Mouse (Mus musculus) splenic B cell, adult 2 months (primary cell): ENCODE measurements at regions not wholly inside any gene's neighbourhood (a gene's known extent, or its start where the extent isn't known, plus 50 kb on each side); places are given as distances from the start of the nearest gene placed in this dataset.

ENCODE experiments used
- DNase-seq: peaks from one replicate; pipeline ENCODE4 v3.0.0-alpha.2; 2011; ENCODE audit warnings: low read depth, low spot score
- H3K27me3 ChIP-seq: 2 replicates; pipeline ENCODE4 v1.6.1; 2012; ENCODE audit warnings: mild to moderate bottlenecking, low read length, moderate library complexity, mixed read lengths; ENCODE audit not compliant: control insufficient read depth, poor library complexity, insufficient read depth, severe bottlenecking
- H3K36me3 ChIP-seq: 2 replicates; pipeline ENCODE4 v1.6.1; 2012; ENCODE audit warnings: mild to moderate bottlenecking, low read length, moderate library complexity, mixed read lengths; ENCODE audit not compliant: control insufficient read depth, poor library complexity, insufficient read depth, severe bottlenecking

- no peaks in the 10 kb centered on the region for H3K27me3 ChIP-seq
Measured at GRCm38 (mm10) chr12:12528478-12528981, 266.6 kb downstream of the Fam49a start.

DNA sequence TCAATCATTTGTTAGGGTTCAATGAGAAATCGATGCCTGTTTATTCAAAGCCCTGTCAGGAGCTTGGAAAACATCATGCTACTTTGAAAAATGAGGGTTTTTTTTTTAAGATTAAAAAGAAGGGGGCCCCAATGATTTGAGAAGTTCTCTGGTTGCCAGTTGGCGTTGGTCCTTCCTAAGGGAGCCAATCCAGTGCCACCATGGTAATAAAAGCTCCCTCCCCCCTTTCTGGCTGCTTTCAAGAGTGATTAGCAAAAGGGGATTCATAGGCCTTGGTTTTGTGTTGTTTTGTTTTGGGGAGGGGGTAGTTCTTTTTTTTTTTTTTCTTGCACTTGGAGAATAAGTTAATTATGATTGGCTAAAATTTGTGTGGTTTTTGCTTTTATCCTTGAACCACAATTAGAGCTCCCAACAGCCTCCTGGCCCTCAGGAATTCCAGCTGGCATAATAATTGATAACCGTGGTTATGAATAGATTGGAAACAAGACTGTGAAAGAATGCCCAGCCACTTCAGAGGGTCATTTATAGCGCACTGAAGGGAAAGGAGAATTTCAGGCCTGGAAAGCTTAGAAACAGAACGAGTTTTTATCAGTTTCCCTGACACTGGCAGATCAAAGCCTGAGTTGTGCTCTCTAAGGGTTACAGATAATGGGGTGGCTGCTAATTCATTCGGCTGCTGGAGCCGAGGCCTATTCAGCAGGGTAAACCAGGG lies 266.0 kb downstream of the Fam49a start:
- Histone ChIP-seq H3K27me3 (no peaks in the 10 kb centered on the region), H3K36me3 (no peaks in the 10 kb centered on the region)
- no peak for DNase-seq

More at GRCm38 (mm10) chr12:12528478-12528981, 266.6 kb downstream of the Fam49a start:
- no peak for DNase-seq
- no peaks in the 10 kb centered on the region for H3K36me3 ChIP-seq

DNA sequence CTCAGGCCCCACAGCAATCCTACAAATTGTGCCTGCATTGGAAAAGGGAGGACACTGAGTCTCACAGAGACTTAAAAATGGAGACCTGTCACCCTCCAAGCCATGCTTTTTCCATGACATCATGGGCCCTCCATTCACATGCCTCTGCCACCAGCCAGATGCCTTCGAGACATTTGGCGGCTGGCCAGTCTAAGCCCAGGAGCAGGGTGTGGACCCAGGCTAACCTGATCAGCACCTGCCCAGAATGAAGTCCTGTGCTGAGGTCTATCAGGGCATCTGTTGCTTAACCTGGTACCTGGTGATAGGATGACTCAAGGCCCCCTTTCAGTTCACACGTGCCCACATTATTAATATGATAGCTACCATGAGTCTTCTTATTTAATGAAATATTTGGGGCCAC lies 265.4 kb downstream of the Fam49a start:
- DNase-seq, result no peak
- Histone ChIP-seq H3K27me3 (no peaks in the 10 kb centered on the region), H3K36me3 (no peaks in the 10 kb centered on the region)

DNA sequence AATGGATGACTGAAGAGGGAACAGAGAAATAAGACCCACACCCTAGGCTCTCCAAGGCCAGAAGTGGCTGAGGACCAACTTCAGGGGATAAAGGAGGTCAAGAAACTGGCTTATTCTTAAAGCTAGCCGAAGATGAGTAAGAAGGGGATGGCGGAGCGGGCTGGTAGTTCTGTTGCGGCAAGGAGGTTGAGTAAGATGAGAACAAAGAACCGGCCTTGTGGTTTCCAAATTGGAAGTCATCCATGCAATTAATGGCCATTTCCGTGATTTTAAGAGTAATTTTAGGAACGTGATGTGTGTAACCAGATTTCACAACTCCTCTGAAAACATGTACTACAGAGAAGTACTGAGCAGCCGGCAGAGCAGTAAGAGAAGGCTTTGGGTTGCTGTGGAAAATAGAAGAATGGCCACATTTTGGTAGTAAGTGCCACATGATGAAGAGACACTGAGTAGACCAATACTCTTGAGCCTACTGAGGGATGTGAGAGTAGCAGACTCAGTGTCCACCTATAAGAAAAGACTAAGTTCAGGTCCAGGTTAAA lies 258.4 kb downstream of the Fam49a start:
- Histone ChIP-seq H3K27me3 (no peaks in the 10 kb centered on the region), H3K36me3 (no peaks in the 10 kb centered on the region)
- no peak for DNase-seq

- H3K36me3 ChIP-seq, result no peaks in the 10 kb centered on the region
- no peaks in the 10 kb centered on the region for H3K27me3 ChIP-seq
- DNase-seq, result no peak
Measured at GRCm38 (mm10) chr12:12518490-12519070, 256.6 kb downstream of the Fam49a start.

DNA sequence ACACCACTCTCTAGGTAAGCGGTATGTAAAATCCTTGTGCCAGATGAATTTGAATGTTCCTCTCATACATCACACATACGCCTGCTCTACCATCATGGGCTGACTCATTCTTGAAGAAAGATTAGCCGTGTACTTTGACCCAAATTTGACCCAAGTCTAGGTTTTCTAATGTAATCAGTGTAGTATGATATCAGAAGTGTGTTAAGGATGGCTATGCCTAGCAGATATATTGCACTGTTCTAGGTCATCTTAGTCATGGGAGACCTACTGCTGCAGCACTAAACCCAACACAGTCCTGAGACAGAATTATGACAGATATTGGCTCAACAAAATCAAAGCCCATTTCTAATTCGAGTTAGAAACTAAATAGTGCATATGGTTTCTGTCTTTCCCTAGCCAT lies 255.1 kb downstream of the Fam49a start:
- no peak for DNase-seq
- Histone ChIP-seq H3K27me3 (no peaks in the 10 kb centered on the region), H3K36me3 (no peaks in the 10 kb centered on the region)

DNA sequence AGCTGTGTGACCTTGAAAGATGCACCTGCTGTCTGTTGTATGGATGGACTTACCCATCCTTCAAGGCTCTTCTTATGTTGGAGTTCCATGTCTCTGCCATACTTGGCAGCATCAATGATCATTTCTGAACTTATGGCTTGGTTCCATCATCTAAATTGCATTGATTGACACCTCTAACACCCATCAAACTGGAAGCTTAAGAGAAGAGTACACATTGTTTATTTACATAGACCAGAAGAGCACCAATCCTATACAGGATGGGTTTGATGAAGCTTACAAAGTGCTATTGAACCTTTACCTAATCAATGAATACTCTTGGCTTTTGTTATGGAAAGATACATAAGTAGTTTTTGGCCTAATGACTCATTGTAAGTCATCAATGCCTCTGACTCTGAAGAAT lies 248.8 kb downstream of the Fam49a start:
- no peaks in the 10 kb centered on the region for H3K27me3 ChIP-seq
- H3K36me3 ChIP-seq, result no peaks in the 10 kb centered on the region
- no peak for DNase-seq

DNA sequence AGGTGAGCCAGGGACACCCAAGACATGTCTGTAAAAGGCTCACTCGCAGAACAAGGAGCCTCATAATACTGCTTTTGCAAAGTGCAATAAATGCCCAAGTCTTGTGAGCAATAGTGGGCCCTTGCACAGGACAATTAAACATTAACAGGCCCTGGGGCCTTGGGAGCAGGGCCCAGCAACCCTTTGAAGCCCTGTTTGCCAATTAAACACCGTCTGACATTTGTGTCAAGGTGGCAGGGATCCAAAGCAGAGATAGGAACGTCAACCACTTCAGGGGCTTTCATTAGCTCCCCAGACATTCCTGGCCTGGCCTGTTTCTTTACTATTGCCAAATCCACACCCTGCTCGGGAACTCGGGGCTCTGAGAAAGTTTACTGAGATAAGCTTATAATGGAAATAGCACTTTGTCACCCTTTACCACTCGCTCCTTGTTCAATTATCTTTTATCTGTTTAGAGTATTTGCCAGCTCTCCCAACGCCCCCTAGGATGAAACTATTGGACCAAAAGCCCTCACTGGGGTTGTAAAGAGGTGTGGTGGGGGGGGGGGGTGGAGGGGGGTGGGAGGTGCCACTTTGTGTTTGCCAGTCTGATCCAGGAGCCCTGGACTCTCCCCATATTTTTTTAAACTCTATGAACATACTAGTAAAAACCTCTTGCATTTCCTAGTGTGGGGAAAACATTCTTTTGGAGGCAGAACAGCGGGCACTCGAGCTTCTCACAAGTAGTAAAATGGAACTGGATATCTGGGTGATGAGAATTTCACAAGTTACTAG lies 247.4 kb downstream of the Fam49a start:
- Histone ChIP-seq H3K27me3 (no peaks in the 10 kb centered on the region), H3K36me3 (no peaks in the 10 kb centered on the region)
- no peak for DNase-seq

GRCm38 (mm10) chr12:12508487-12509125 lies 246.7 kb downstream of the Fam49a start:
- no peak for DNase-seq
- H3K36me3 ChIP-seq, result no peaks in the 10 kb centered on the region

GRCm38 (mm10) chr12:12506671-12507070 lies 244.7 kb downstream of the Fam49a start:
- DNase-seq, result no peak
- Histone ChIP-seq H3K36me3 (no peaks in the 10 kb centered on the region), H3K27me3 (no peaks in the 10 kb centered on the region)

More at GRCm38 (mm10) chr12:12508487-12509125, 246.7 kb downstream of the Fam49a start:
- no peaks in the 10 kb centered on the region for H3K27me3 ChIP-seq

DNA sequence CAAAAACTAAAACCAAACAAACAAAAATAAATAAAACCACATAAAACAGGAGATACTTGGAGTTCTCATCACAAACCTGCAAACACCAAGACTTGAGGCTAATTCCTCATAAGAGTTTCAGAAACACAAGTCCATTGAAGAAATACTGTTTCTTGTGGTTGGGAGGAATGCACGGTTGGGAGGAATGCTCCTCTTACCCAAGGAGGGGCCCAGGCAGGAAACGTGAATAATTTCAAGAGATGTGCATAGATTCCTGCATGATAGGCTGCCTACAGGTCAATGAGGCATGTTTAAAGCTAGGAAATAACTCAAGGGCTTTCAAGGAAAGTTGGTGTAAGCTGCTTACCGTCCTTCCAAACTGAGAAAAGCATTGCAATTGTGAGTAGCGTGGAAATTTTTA lies 243.7 kb downstream of the Fam49a start:
- Histone ChIP-seq H3K36me3 (no peaks in the 10 kb centered on the region), H3K27me3 (no peaks in the 10 kb centered on the region)
- no peak for DNase-seq

DNA sequence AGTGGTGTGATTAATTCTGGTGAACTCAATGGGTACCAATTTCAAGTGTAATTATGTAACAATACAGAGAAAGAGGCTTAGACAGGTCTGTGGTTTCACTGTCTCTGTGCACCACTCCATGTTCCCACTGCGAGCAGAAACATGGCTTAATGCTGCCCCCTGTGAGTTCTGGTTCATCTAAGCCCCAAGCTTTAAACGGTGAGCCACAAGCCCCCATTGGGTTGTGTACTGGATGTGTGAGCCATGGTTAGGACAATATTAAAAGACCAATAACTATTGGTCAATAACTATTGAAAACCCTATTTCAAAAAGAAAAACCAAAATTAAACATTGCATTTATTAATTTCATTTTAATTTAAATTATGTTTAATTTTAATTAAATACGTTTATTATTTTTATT lies 238.0 kb downstream of the Fam49a start:
- DNase-seq, result no peak
- Histone ChIP-seq H3K36me3 (no peaks in the 10 kb centered on the region), H3K27me3 (no peaks in the 10 kb centered on the region)

DNA sequence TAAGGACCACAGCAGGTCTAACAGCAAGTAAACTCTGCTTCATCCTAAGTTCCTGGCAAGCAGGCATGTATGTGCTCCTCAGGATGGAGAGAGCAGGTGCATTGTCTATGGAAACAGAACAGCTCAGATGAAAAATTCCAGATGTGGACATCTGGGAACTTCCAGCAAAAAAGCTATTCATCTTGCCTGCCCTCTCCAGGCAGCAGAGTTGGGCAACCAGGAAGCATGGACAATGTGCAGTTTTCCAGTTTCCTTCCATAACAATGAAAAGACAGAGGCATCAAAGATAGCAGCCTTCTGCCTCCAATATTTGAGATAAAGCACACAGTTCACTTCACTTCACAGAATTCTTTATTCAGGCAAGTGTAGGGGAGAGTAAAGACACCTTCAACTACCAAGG lies 236.7 kb downstream of the Fam49a start:
- H3K36me3 ChIP-seq, result no peaks in the 10 kb centered on the region
- DNase-seq, result no peak
- no peaks in the 10 kb centered on the region for H3K27me3 ChIP-seq

- DNase-seq, result no peak
- Histone ChIP-seq H3K36me3 (no peaks in the 10 kb centered on the region), H3K27me3 (no peaks in the 10 kb centered on the region)
Measured at GRCm38 (mm10) chr12:12497277-12497841, 235.4 kb downstream of the Fam49a start.
